Mouse (Mus musculus): ENCODE results near the gene Hoxc8.
A peak's percentile ranks its signal among the peaks of the same experiment; 100 is the strongest.

The Hoxc8 gene

GRCm38 (mm10) chr15:102983716-102984115 is 6.7 kb upstream of the Hoxc8 start:
- DNase-seq = no peak

GRCm38 (mm10) chr15:102984521-102984920 is 5.9 kb upstream of the Hoxc8 start:
- no peak for DNase-seq

- no peak for DNase-seq
Observed at GRCm38 (mm10) chr15:102984925-102985324, 5.5 kb upstream of the Hoxc8 start.

GRCm38 (mm10) chr15:102987124-102987833 is 3.1 kb upstream of the Hoxc8 start:
- peak; percentile 84 for DNase-seq

GRCm38 (mm10) chr15:102988078-102988477 is 2.3 kb upstream of the Hoxc8 start:
- no peak for DNase-seq

GRCm38 (mm10) chr15:102991782-102992181 is 1.4 kb downstream of the Hoxc8 start:
- DNase-seq = no peak

- DNase-seq = no peak
Observed at GRCm38 (mm10) chr15:102992206-102992605, 1.8 kb downstream of the Hoxc8 start.

GRCm38 (mm10) chr15:102992863-102993262 is 2.5 kb downstream of the Hoxc8 start:
- DNase-seq = no peak

- no peak for DNase-seq
Observed at GRCm38 (mm10) chr15:102996548-102996947, 6.1 kb downstream of the Hoxc8 start.

- DNase-seq = no peak
Observed at GRCm38 (mm10) chr15:102997431-102997830, 7.0 kb downstream of the Hoxc8 start.

GRCm38 (mm10) chr15:102997939-102998355 is 7.5 kb downstream of the Hoxc8 start, which contains the start of gene Hoxc6:
Gene Hoxc6 (plus strand): TSS chr15:102998257.
- DNase-seq = no peak

- DNase-seq = no peak
Observed at GRCm38 (mm10) chr15:102998608-102999182, 8.3 kb downstream of the Hoxc8 start.

GRCm38 (mm10) chr15:102999183-102999831 is 8.9 kb downstream of the Hoxc8 start:
- no peak for DNase-seq

GRCm38 (mm10) chr15:102999955-103000354 is 9.5 kb downstream of the Hoxc8 start:
- no peak for DNase-seq

GRCm38 (mm10) chr15:103000501-103000901 is 10.1 kb downstream of the Hoxc8 start:
- no peak for DNase-seq

- no peak for DNase-seq
Observed at GRCm38 (mm10) chr15:103001370-103001769, 11.0 kb downstream of the Hoxc8 start.

GRCm38 (mm10) chr15:103002156-103002555 is 11.7 kb downstream of the Hoxc8 start:
- no peak for DNase-seq

- no peak for DNase-seq
Observed at GRCm38 (mm10) chr15:103002821-103003448, 12.5 kb downstream of the Hoxc8 start.

GRCm38 (mm10) chr15:103005308-103005707 is 14.9 kb downstream of the Hoxc8 start:
- DNase-seq = no peak

GRCm38 (mm10) chr15:103005797-103006196 is 15.4 kb downstream of the Hoxc8 start:
- DNase-seq = no peak

GRCm38 (mm10) chr15:103006326-103006725 is 15.9 kb downstream of the Hoxc8 start:
- no peak for DNase-seq

- DNase-seq = no peak
Observed at GRCm38 (mm10) chr15:103009265-103010111, 19.1 kb downstream of the Hoxc8 start.

Measured in cerebellum, adult 11 months (tissue).